Mouse (Mus musculus): ENCODE measurements around the gene Fbxo40.

Fbxo40 gene

DNA sequence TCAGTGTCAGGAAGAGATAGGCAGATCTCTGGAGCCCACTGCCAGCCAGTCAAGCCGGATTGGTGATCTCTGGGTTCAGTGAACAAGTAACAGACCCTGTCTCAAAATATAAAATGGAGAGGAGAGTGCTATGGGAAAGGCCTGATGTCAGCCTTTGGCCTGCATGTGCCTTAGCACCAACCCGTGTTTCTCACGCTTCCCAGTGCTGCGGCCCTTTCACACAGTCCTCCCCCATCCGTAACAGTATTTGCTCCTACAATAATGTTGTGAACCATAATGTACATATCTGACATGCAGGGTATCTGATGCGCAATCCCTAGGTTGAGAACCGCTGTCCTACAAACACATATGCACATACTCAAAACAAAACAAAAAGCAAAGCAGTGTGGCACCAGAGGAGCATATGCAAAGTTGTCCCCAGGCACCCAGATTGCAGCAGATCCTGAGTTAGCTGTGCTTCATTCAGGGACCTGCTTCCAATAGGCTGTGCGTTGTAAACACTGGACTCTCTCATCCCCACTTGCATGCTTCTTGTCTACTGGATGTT, 69.1 kb downstream of the Fbxo40 start:
- no peak for DNase-seq (ENCODE audit: low read depth)

DNA sequence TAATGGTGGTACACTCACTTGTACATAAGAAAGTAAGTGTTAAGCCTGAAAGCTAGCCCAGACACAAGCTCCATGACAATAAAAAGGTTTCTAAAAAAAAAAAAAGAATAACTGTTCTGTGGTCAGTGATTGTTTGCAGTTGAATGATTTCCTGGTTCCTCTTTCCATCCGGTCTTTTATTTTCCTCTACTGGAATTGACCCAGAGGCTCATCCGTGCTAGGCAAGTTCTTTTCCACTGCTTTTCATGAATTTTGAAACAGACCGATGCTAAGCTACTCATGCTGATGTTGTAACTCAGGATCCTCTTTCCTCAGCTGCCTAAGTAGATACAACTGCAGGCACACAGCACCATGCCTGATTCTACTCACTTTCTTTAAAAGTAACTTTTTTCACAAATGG, 69.9 kb downstream of the Fbxo40 start:
- DNase-seq (ENCODE audit: low read depth), result no peak

DNA sequence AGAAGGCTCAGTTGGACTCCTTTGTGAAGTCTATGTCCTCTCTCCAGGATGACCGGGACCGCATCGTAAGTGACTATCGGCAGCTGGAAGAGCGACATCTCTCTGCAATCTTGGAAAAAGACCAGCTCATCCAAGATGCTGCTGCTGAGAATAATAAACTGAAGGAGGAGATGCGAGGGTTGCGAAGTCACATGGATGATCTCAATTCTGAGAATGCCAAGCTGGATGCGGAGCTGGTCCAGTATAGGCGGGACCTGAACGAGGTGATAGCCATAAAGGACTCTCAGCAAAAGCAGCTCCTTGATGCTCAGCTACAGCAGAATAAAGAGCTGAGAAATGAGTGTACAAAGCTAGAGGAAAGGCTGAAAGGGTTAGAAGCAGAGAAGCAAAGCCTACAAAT, 71.8 kb downstream of the Fbxo40 start:
- no peak for DNase-seq (ENCODE audit: low read depth)

DNA sequence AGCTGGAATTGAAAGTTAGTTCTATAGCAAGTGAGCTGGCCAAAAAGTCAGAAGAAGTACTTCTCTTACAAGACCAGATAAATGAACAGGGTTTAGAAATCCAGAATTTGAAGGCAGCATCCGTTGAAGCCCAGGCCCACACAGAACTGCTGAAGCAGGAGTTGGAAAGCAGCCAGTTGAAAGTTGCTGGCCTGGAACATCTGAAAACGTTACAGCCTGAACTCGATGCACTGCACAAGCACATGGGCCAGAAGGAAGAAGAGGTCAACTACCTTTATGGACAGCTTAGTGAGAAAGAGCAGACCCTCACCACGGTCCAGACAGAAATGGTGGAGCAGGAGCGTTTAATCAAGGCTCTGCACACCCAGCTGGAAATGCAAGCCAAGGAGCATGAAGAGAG, 76.1 kb downstream of the Fbxo40 start:
- DNase-seq (ENCODE audit: low read depth), result no peak

Measured in fibroblast of lung, adult 2 months (primary cell).